35 mouse cellular contexts compared by ENCODE assay signal in genomic region chr4:88478177-88478808, GRCm38 (mm10). TPM values are rescaled to one million over a fixed set of nuclear protein-coding genes. Genes with fewer than 3 reads are reported as not detected.
A peak's percentile ranks its signal among the peaks of the same experiment; 100 is the strongest.
DNase-seq lines count a peak whose midpoint lies in the region; ATAC-seq lines count a peak whose summit lies in the region.
"Had no signal": no experiment of that assay in that cellular context is flagged by ENCODE, and none has a peak within 500 bp of the region (broad histone marks: within the 10 kb centered on the region; RNA-seq: fewer than 3 reads in every experiment).

No protein-coding gene starts in this region.

- no peak overlapping the region for H3K4me2 ChIP-seq in kidney, embryonic 16.5 days (replicated peaks; ENCODE audit: low read depth, low read length)
- H3K4me2 ChIP-seq in embryonic facial prominence, embryonic 15.5 days (replicated peaks), result no peak overlapping the region
- no peak overlapping the region for H3K4me2 ChIP-seq in midbrain, embryonic 15.5 days
- H3K4me2 ChIP-seq: forebrain, embryonic 12.5 days; heart, embryonic 13.5 days; hindbrain, embryonic 14.5 days; limb, embryonic 15.5 days; liver, embryonic 13.5 days; midbrain, embryonic 11.5 days; neural tube, embryonic 12.5 days had no signal

- no peaks in the 10 kb centered on the region for H3K9me3 ChIP-seq in kidney, embryonic 16.5 days (ENCODE audit: low read length)
- no peaks in the 10 kb centered on the region for H3K9me3 ChIP-seq in embryonic facial prominence, embryonic 15.5 days (replicated peaks)
- H3K9me3 ChIP-seq in midbrain, embryonic 15.5 days, result no peaks in the 10 kb centered on the region
- H3K9me3 ChIP-seq: forebrain, embryonic 12.5 days; heart, embryonic 13.5 days; limb, embryonic 10.5 days; limb, embryonic 15.5 days; liver, embryonic 13.5 days; neural tube, embryonic 12.5 days had no signal

- H3K4me3 ChIP-seq in kidney, embryonic 16.5 days (ENCODE audit: low read length), result no peak overlapping the region
- H3K4me3 ChIP-seq in embryonic facial prominence, embryonic 15.5 days (replicated peaks), result no peak overlapping the region
- H3K4me3 ChIP-seq in midbrain, embryonic 15.5 days, result no peak overlapping the region
- H3K4me3 ChIP-seq: erythroblast, embryonic 14.5 days; forebrain, embryonic 12.5 days; heart, embryonic 13.5 days; limb, embryonic 10.5 days; limb, embryonic 15.5 days; liver, embryonic 13.5 days; myocyte; neural tube, embryonic 12.5 days had no signal

- peak; percentile 8 for DNase-seq in embryo, embryonic 10.5 days (ENCODE audit: low spot score)
- DNase-seq in embryo, embryonic 10 days (ENCODE audit: low spot score), result no peak
- no peak for DNase-seq in kidney, postnatal 14 days
- peak; percentile 45 for DNase-seq in 3134 (ENCODE audit: extremely low read depth, insufficient read length, low spot score)
- DNase-seq: adrenal gland, adult 2 months; adrenal gland, postnatal 36 days; cerebellum, adult 18-20 months; cerebellum, postnatal 10 days; heart, postnatal 10 days; kidney, adult 18-20 months; layer of hippocampus, adult 9-11 months; liver, embryonic 13.5 days; lung, adult 18-20 months; right cerebral cortex, adult 18-20 months had no signal

- H3K4me1 ChIP-seq in kidney, embryonic 16.5 days (ENCODE audit: insufficient read depth, low read length), result peaks cover 22% of the 10 kb centered on the region
- peaks cover 11% of the 10 kb centered on the region; the same call in 1 of the 2 replicates for H3K4me1 ChIP-seq in embryonic facial prominence, embryonic 15.5 days
- no peaks in the 10 kb centered on the region for H3K4me1 ChIP-seq in midbrain, embryonic 15.5 days
- H3K4me1 ChIP-seq: forebrain, embryonic 12.5 days; liver, embryonic 13.5 days; neural tube, embryonic 12.5 days had no signal

- H3K36me3 ChIP-seq in kidney, embryonic 16.5 days (ENCODE audit: insufficient read depth, low read length), result no peaks in the 10 kb centered on the region
- H3K36me3 ChIP-seq in embryonic facial prominence, embryonic 15.5 days, result no peaks in the 10 kb centered on the region
- H3K36me3 ChIP-seq in midbrain, embryonic 15.5 days (replicated peaks), result no peaks in the 10 kb centered on the region
- H3K36me3 ChIP-seq: forebrain, embryonic 12.5 days; heart, embryonic 13.5 days; limb, embryonic 10.5 days; limb, embryonic 15.5 days; liver, embryonic 13.5 days; neural tube, embryonic 12.5 days had no signal

- no peaks in the 10 kb centered on the region for H3K27me3 ChIP-seq in kidney, embryonic 16.5 days (ENCODE audit: insufficient read depth, low read length)
- H3K27me3 ChIP-seq in embryonic facial prominence, embryonic 15.5 days, result no peaks in the 10 kb centered on the region
- no peaks in the 10 kb centered on the region for H3K27me3 ChIP-seq in midbrain, embryonic 15.5 days (replicated peaks)
- H3K27me3 ChIP-seq: forebrain, embryonic 12.5 days; heart, embryonic 13.5 days; limb, embryonic 15.5 days; liver, embryonic 13.5 days; neural tube, embryonic 12.5 days had no signal

- peak; percentile 81 for ATAC-seq in kidney, embryonic 16.5 days (ENCODE audit: low FRiP score, low TSS enrichment)
- ATAC-seq in embryonic facial prominence, embryonic 15.5 days (ENCODE audit: insufficient number of reproducible peaks, low FRiP score, low TSS enrichment, low read depth), result no peak; the same call in 1 of the 2 replicates
- no peak for ATAC-seq in midbrain, embryonic 15.5 days (replicated peaks)
- ATAC-seq: activated CD4-positive, CD25-positive, alpha-beta regulatory T cell, adult 4 months; CD4-positive, CD25-positive, alpha-beta regulatory T cell, adult 4 months had no signal

- H3K27ac ChIP-seq in kidney, embryonic 16.5 days (ENCODE audit: low read length), result peak overlapping the region; percentile 63
- peak overlapping the region; percentile 31; the same call in 1 of the 2 replicates for H3K27ac ChIP-seq in embryonic facial prominence, embryonic 15.5 days (replicated peaks)
- H3K27ac ChIP-seq in midbrain, embryonic 15.5 days, result no peak overlapping the region
- H3K27ac ChIP-seq: forebrain, embryonic 12.5 days; heart, embryonic 13.5 days; hindbrain, embryonic 14.5 days; limb, embryonic 15.5 days; liver, embryonic 13.5 days; neural tube, embryonic 12.5 days had no signal

- WGBS in kidney, embryonic 16.5 days, result 51% methylated on average over 4 of the region's 4 CpGs
- WGBS in embryonic facial prominence, embryonic 15.5 days, result 53% methylated on average over 4 of the region's 4 CpGs
- WGBS in midbrain, embryonic 15.5 days, result 85% methylated on average over 4 of the region's 4 CpGs

- no peak overlapping the region for H3K9ac ChIP-seq in kidney, embryonic 16.5 days (replicated peaks; ENCODE audit: low read length)
- H3K9ac ChIP-seq in embryonic facial prominence, embryonic 15.5 days, result no peak overlapping the region
- H3K9ac ChIP-seq in midbrain, embryonic 15.5 days, result no peak overlapping the region
- H3K9ac ChIP-seq: forebrain, embryonic 12.5 days; forebrain, postnatal 0 days; heart, embryonic 13.5 days; hindbrain, embryonic 14.5 days; limb, embryonic 15.5 days; liver, embryonic 13.5 days; neural tube, embryonic 12.5 days had no signal

RNA-seq across cellular contexts. Expression of gene Hacd4, which starts 39.6 kb away (rescaled TPM):
- polyA plus RNA-seq in kidney, embryonic 16.5 days (2015; fragmentation: Nextera tagmentation; extraction: Ambion mirVana), result 20.3 and 21.1 TPM in 2 replicates
- 11.8 and 12.1 TPM in 2 replicates for polyA plus RNA-seq in embryonic facial prominence, embryonic 15.5 days (2015; fragmentation: Nextera tagmentation; extraction: Ambion mirVana)
- polyA plus RNA-seq in midbrain, embryonic 15.5 days (2015; fragmentation: Nextera tagmentation; extraction: Ambion mirVana), result 3.9 TPM in 2 replicates

RNA-seq across cellular contexts. Expression of gene Ifnb1, which starts 44.3 kb away (rescaled TPM):
- polyA plus RNA-seq in kidney, embryonic 16.5 days (2015; fragmentation: Nextera tagmentation; extraction: Ambion mirVana), result not detected in 2 replicates
- not detected in 2 replicates for polyA plus RNA-seq in embryonic facial prominence, embryonic 15.5 days (2015; fragmentation: Nextera tagmentation; extraction: Ambion mirVana)
- not detected in 2 replicates for polyA plus RNA-seq in midbrain, embryonic 15.5 days (2015; fragmentation: Nextera tagmentation; extraction: Ambion mirVana)
- polyA plus RNA-seq: activated CD4-positive, CD25-positive, alpha-beta regulatory T cell, adult 4 months; adrenal gland, adult 2 months; brain, embryonic 14.5 days; CD4-positive, CD25-positive, alpha-beta regulatory T cell, adult 4 months; embryonic facial prominence, embryonic 11.5 days; erythroblast, embryonic 14.5 days; forebrain, embryonic 12.5 days; forebrain, postnatal 0 days; gonadal fat pad, adult 2 months; heart, embryonic 13.5 days; hindbrain, embryonic 14.5 days; large intestine, adult 2 months; limb, embryonic 10.5 days; limb, embryonic 15.5 days; liver, embryonic 13.5 days; midbrain, embryonic 11.5 days; midbrain, postnatal 0 days; myocyte; neural tube, embryonic 12.5 days; spleen, adult 2 months had no signal

Comparison
In these comparisons a context has a peak if more than half of its experiments do, and no peak if none do; other contexts are left out.
1. DNase-seq: peak in embryo, embryonic 10.5 days (single experiment) and 3134 (single experiment); none in embryo, embryonic 10 days (single experiment) and kidney, postnatal 14 days (single experiment).